Mouse (Mus musculus): ENCODE measurements around the gene Primpol.
A peak's percentile ranks its signal among the peaks of the same experiment; 100 is the strongest.
"Not testable (repeated sequence)": the region's sequence is repeated elsewhere in the genome, so short reads cannot be mapped to it uniquely, and the experiment has no call there.

The Primpol gene

DNA sequence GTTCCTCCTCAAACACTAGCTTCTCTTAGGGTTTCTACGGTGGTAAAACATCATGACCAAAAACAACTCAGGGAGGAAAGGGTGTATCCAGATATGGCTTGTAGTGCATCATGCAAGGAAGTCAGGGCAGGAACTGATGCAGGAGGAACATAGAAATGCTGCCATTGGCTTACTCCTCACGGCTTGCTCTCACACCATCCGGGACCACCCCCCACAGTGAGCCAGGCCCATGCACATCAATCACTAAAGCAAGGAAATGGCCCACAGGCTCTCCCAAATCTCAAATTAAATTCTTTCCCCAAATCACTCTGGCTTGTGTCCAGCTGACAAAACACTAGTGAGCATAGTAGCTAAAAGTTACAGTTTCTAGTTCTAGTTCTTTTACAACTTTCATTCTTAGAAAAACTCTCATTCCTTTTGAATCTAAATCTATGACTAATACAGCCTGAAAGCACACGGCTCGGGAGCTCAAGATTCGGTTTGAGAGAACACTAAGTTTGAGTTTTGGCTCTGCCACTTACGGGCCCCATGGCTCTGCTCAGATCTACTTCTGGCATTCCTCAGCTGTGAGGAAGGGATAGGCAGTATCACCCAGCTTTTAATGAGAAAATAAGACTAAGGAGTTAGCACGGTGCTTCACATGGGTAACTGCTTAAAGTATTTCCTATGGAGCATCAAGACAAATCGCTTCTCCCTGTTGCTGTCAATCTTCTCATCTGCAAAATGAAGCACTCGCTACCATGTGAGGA, 15.9 kb downstream of the Primpol start:
- DNase-seq, result no peak

GRCm38 (mm10) chr8:46599314-46599904, 17.6 kb downstream of the Primpol start:
- DNase-seq, result no peak

- DNase-seq, result no peak
These were observed 18.3 kb downstream of the Primpol start for GRCm38 (mm10) chr8:46598753-46599152.

- no peak for DNase-seq
These were observed 18.9 kb downstream of the Primpol start for GRCm38 (mm10) chr8:46598114-46598513.

DNA sequence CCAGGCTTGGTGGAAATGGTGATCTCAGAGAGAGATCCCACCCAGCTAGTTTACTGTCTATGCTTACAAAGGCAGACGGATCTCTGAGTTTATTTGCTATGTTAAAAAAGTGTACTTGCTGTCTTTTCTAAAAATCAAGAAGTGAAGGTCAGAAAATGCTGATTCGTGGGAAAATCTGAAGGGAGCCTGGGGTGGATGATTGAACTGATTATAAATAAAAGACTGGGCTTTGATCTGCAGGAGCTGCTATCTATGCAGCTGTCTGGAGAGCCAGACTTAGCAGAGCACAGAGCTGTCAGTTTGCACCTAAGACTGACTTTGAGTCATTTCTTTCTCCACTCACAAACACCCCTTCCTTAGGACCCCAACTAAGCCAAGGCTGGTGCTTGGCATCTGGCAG, 19.6 kb downstream of the Primpol start:
- no peak for DNase-seq

- DNase-seq, result no peak
These were observed 20.5 kb downstream of the Primpol start for GRCm38 (mm10) chr8:46596530-46596929.

DNA sequence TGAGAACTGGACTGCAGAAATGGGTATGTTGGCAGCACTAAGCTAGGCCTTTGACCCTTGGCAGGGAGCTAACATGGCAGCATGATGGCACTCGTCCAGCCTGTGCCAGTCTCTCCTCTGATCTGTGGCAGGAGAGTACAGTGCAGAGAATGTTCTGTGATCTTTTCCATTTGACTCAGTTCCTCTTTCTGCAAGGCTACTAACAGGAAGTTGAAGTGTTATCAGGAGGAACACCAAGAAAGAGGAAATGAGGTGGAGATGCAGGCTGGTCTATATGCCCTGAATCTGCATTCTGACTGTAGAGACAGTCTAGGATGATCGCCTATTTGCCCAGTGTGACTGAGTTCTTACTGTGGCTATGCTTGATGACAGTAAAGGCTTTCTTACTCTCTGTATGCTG, 21.4 kb downstream of the Primpol start:
- DNase-seq, result no peak

GRCm38 (mm10) chr8:46593772-46594171, 23.2 kb downstream of the Primpol start:
- no peak for DNase-seq

DNA sequence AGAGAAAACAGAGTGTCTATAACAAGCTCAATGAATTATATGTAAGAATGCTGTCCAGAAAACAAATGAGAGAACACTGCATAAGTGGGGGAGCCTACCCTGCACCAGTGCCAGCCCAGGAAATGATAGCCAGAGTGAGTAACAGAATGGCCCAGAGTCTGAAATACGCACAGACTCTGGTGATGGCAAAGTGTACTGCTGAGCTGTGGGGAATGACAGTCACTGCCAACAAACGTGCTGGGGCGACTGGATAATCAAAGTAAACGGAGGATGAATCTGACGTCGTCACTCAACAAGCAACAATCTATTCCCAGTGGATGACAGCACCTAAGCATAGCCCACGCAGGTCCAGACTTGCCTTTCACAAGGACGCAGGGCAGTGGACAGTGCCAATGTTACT, 23.9 kb downstream of the Primpol start:
- DNase-seq, result no peak

- peak; percentile 41 for DNase-seq
These were observed 28.3 kb downstream of the Primpol start for GRCm38 (mm10) chr8:46588663-46589062.

DNA sequence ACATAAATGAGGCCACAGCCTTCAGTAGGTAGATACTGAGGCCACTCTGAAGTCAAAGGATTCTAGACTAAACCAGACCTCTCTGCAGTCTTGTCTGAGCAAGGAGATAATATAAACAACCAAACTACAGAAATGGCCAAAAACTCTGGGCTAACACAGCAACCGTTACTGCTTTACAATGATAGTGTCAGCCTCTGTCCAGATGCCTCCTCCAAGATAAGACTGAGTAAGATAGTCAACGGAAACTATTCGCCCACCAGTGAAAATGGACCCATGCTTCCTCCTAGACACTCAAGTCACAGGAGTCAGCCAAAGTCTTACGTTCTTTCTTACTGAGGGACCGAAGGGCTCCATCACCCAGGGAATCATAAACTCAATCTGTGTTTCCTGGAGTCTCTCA, 29.1 kb downstream of the Primpol start:
- DNase-seq, result peak; percentile 26

- no peak for DNase-seq
These were observed 31.4 kb downstream of the Primpol start for GRCm38 (mm10) chr8:46585576-46585975.

DNA sequence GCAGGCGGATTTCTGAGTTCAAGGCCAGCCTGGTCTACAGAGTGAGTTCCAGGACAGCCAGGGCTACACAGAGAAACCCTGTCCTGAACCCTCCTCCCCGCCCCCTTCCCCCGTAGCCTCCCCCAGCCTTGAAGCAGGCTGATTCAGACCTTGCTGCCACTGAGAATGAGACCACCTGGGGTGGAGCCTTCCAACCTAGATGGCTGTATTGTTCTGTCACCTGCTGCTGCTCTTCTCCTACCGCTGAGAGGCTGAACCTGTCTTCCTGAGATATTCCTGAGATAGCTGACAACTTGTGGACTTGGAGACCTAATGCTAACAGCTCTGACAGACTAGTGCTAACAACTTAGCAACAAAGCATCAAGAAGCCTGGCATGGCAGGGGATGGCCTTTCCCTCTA, 32.7 kb downstream of the Primpol start:
- not testable (repeated sequence) for DNase-seq

- no peak for DNase-seq
These were observed 38.2 kb downstream of the Primpol start for GRCm38 (mm10) chr8:46578794-46579193.

DNA sequence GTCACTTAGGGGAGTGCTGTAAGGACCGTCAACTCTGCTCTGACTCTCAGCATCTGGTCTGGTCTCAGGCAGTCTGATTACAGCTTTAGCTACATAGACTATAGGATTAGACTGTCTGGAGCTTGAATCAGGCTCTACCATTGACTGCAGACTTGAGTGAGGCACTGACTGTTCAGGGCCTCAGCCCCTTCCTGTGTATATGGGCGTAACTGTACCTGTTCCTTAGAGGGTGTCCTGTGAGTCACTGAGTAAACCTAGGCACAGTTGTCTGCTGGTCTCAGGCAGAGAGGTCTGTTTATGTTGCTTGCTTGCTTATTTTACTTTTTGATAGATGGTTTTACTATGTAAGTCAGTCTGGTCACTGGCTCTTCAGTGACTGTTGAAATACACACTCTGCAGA, 43.0 kb downstream of the Primpol start:
- no peak for DNase-seq

- DNase-seq, result no peak
These were observed 43.6 kb downstream of the Primpol start for GRCm38 (mm10) chr8:46573446-46573845.

- DNase-seq, result no peak
These were observed 46.3 kb downstream of the Primpol start for GRCm38 (mm10) chr8:46570673-46571072.

GRCm38 (mm10) chr8:46569659-46570441, 47.2 kb downstream of the Primpol start:
- no peak for DNase-seq

- DNase-seq, result no peak
These were observed 48.1 kb downstream of the Primpol start for GRCm38 (mm10) chr8:46568942-46569341.

GRCm38 (mm10) chr8:46567946-46568345, 49.1 kb downstream of the Primpol start:
- DNase-seq, result no peak

DNA sequence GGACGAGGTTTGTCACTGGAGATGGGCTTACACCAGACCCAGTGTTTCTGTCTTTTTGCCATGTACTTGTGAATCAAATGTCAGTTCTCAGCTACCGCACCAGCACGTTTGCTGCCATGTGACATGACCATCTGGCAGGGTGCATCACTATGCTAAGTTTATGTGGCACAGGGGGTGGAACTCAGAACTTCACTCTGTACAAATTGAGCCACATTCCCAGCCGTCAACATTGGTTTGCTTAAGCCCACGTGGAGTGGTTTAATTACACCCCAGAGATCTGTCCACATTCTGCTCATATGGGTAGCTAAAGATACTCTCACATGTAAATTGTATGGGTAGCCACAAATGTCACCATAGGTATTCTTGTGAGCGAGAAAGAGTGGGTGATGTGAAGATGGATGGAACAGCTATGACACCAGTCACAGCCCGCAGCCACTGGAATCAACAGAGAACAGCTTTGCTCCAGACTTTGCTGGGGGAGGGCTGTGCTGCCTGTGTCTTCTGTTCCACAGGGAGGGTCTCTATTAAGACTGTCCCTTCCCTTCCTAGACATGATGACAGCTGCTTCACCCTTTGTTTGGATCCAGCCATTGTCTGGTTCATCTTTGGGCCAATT, 50.0 kb downstream of the Primpol start:
- no peak for DNase-seq

DNA sequence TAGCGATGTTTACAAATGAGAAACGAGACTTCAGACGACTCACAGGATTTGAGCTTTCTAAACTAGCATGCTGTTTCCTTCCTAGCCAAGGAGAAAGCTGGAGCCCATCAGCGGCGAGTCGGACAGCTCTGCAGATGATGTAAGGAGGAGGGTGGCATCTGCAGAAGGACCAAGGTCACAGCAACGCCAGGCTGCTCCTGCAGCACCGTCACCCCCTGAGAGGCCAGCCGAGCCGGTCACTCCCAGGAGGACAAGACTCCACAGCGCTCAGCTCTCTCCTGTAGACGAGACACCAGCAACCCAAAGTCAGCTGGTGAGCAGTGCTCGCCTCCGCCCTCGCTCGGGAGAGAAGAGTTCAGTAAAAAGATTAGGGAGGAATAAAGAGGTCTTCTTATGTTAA, 54.7 kb downstream of the Primpol start:
- DNase-seq, result no peak

- peak; percentile 67 for DNase-seq
These were observed 57.6 kb downstream of the Primpol start for GRCm38 (mm10) chr8:46559428-46559827.

- peak; percentile 60 for DNase-seq
These were observed 64.6 kb downstream of the Primpol start for GRCm38 (mm10) chr8:46552441-46552765.
